Mouse (Mus musculus): ENCODE measurements around the gene Axdnd1.

DNA sequence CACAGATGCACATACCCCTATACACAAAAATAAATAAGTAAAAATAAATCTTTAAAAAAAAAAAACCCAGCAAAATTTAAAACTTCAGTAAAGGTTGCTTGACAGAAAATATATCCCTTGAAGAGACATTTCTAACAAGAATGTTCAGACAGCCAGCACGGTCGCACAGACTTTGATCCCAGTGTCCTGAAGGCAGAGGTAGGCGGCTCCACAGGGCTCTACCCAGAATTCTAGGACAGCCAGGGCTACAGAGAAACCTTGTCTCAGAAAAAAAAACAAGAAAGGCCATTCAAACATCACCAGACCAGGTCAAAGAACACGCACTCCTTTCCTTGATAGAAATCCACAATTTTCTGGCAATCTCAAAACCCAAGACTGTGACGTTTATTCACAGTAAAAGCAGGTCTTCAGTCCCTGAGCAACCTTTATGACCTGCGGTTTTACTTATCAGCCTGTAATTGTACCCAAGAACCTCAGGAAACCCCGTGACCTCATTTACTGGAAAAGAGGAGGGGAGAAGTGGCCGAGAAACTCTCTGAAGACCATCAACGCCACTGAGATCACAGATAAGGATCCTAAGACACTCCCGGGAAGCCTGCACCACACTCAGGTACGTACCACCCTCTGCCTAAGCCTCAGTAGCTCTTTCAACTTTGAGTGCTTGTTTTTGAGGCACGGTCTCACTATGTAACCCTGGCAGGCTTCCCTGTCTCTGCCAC lies 41.5 kb upstream of the Axdnd1 start:
- no peak for TF ChIP-seq CTCF (conservative IDR thresholded peaks at IDR 0.05; ENCODE audit: low read length)
- TF ChIP-seq POU5F1 (IDR thresholded peaks at IDR 0.05; ENCODE audit: borderline replicate concordance, low read length), result no peak
